Mouse (Mus musculus): ENCODE results near the gene Gskip. TPM values are rescaled to one million over a fixed set of nuclear protein-coding genes. Genes with fewer than 3 reads are reported as not detected.

Gene Gskip
- total and polyA plus RNA-seq, 3 experiments, result 12.3 to 21.9 (median 13.3) TPM

GRCm38 (mm10) chr12:105685001-105685691 lies 517 bp downstream of the Gskip start, which contains the start of gene Atg2b (continued):
- TF ChIP-seq UBTF (IDR thresholded peaks at IDR 0.05; ENCODE audit: low read depth, low read length), result peak; percentile 63
- TF ChIP-seq GABPA (IDR thresholded peaks at IDR 0.05; ENCODE audit: insufficient replicate concordance, low read depth, low read length), result no peak
- no peak for TF ChIP-seq JUND (conservative IDR thresholded peaks at IDR 0.05; ENCODE audit: low read depth, low read length)
- TF ChIP-seq ZNF384 (IDR thresholded peaks at IDR 0.05; ENCODE audit: low read depth, low read length), result peak; percentile 73
- TF ChIP-seq ZMIZ1 (IDR thresholded peaks at IDR 0.05; ENCODE audit: low read depth, low read length), result no peak
- peak; percentile 18; the same call in 1 of the 2 replicates for TF ChIP-seq NRF1 (IDR thresholded peaks at IDR 0.05; ENCODE audit: low read depth, low read length)
- TF ChIP-seq MAZ (IDR thresholded peaks at IDR 0.05; ENCODE audit: low read depth, low read length), result peak; percentile 98
- no peak for TF ChIP-seq E2F4 (IDR thresholded peaks at IDR 0.05; ENCODE audit: insufficient replicate concordance, low read depth, low read length)
- TF ChIP-seq ETS1 (conservative IDR thresholded peaks at IDR 0.05; ENCODE audit: low read depth, low read length), result no peak
- no peak for TF ChIP-seq SMC3 (IDR thresholded peaks at IDR 0.05; ENCODE audit: low read depth, low read length)
- peak; percentile 69; the same call in 1 of the 2 replicates for TF ChIP-seq ELF1 (IDR thresholded peaks at IDR 0.05; ENCODE audit: low read depth, low read length)
- TF ChIP-seq MEF2A (IDR thresholded peaks at IDR 0.05; ENCODE audit: borderline replicate concordance, low read depth, low read length), result no peak
- no peak for TF ChIP-seq MAFK (IDR thresholded peaks at IDR 0.05; ENCODE audit: insufficient replicate concordance, low read length)
- TF ChIP-seq PAX5 (IDR thresholded peaks at IDR 0.05; ENCODE audit: low read length), result no peak
- TF ChIP-seq ZKSCAN1 (IDR thresholded peaks at IDR 0.05; ENCODE audit: borderline replicate concordance, low read depth, low read length), result no peak
- TF ChIP-seq TCF12 (IDR thresholded peaks at IDR 0.05; ENCODE audit: low read depth, low read length), result 0 out of 2 replicates have a peak, but pooled peaks have one; percentile 67
- TF ChIP-seq HCFC1 (IDR thresholded peaks at IDR 0.05; ENCODE audit: low read depth, low read length), result peak; percentile 90
- no peak for TF ChIP-seq ZC3H11A (IDR thresholded peaks at IDR 0.05; ENCODE audit: low read depth, low read length)
- peak; percentile 54 for TF ChIP-seq BHLHE40 (IDR thresholded peaks at IDR 0.05; ENCODE audit: low read depth, low read length)
- TF ChIP-seq USF2 (conservative IDR thresholded peaks at IDR 0.05; ENCODE audit: low read depth, low read length), result no peak

GRCm38 (mm10) chr12:105686791-105687190 lies 2.2 kb downstream of the Gskip start:
- Histone ChIP-seq H3K27ac (ENCODE audit: insufficient read depth, low read depth) (no peak overlapping the region), H3K4me2 (ENCODE audit: insufficient read depth, low read depth, poor library complexity, severe bottlenecking) (no peak overlapping the region), H3K9ac (ENCODE audit: insufficient read depth, low read depth) (no peak overlapping the region), H3K79me2 (replicated peaks; ENCODE audit: control insufficient read depth, extremely low read depth, insufficient read depth, poor library complexity, severe bottlenecking) (peaks cover 29% of the 10 kb centered on the region), H3K27me3 (replicated peaks) (no peaks in the 10 kb centered on the region), H3K36me3 (replicated peaks in 1 of 2; ENCODE audit: control insufficient read depth in 1 of 2, insufficient read depth in 1 of 2, low read length in 1 of 2) (peaks cover 9 to 38% of the 10 kb centered on the region in 2 experiments), H3K9me3 (replicated peaks; ENCODE audit: low read length) (no peaks in the 10 kb centered on the region), H3K4me1 (ENCODE audit: control insufficient read depth in 1 of 2, insufficient read depth in 2 of 2) (peaks cover 5 to 29% of the 10 kb centered on the region in 2 experiments; a peak in 3 of 4 replicates), H3K4me3 (replicated peaks in 1 of 3; ENCODE audit: low read depth in 2 of 3, low read length in 2 of 3, poor library complexity in 1 of 3) (no peak overlapping the region)
- TF ChIP-seq GABPA (IDR thresholded peaks at IDR 0.05; ENCODE audit: insufficient replicate concordance, low read depth, low read length) (no peak), E2F4 (IDR thresholded peaks at IDR 0.05; ENCODE audit: insufficient replicate concordance, low read depth, low read length) (no peak), CHD1 (IDR thresholded peaks at IDR 0.05; ENCODE audit: low read depth, low read length) (no peak), MEF2A (IDR thresholded peaks at IDR 0.05; ENCODE audit: borderline replicate concordance, low read depth, low read length) (no peak), CTCF (conservative IDR thresholded peaks at IDR 0.05 in 1 of 2, IDR thresholded peaks at IDR 0.05 in 1 of 2; ENCODE audit: low read depth in 2 of 2, low read length in 2 of 2) (no peak), ELF1 (IDR thresholded peaks at IDR 0.05; ENCODE audit: low read depth, low read length) (no peak), ZKSCAN1 (IDR thresholded peaks at IDR 0.05; ENCODE audit: borderline replicate concordance, low read depth, low read length) (no peak)
- no peak for DNase-seq (ENCODE audit: extremely low read depth)
- dilution Hi-C loops (cut with MboI; ENCODE audit: extremely low pct_ligation_motif_present, extremely low pct_unique_long_range_greater_than_20kb, low sequenced_read_pairs), result no loop called here
- in situ Hi-C loops (cut with MboI; ENCODE audit: low pct_ligation_motif_present, low pct_unique_long_range_greater_than_20kb, low sequenced_read_pairs), result no loop called here
